Mouse (Mus musculus) limb, embryonic 12.5 days (tissue): ENCODE measurements around the gene Ttc7. TPM values are rescaled to one million over a fixed set of nuclear protein-coding genes. Genes with fewer than 3 reads are reported as not detected.

Experiments
- ATAC-seq: fragments of 200-750 bp; cut with Nextera tagmentation; 2 replicates; pipeline ENCODE4 v1.8.0; 2017; ENCODE audit warnings: low read depth, moderate TSS enrichment; ENCODE audit not compliant: insufficient number of reproducible peaks, insufficient read depth, low FRiP score, low TSS enrichment
- H3K27ac ChIP-seq: fragments of 300-500 bp; sonication (generic); 2 replicates; pipeline ENCODE4 v1.5.1; 2016; ENCODE audit warnings: mild to moderate bottlenecking, moderate library complexity
- H3K27me3 ChIP-seq: fragments of 300-500 bp; sonication (generic); 2 replicates; pipeline ENCODE4 v1.6.1; 2016; ENCODE audit warnings: mild to moderate bottlenecking, moderate library complexity
- H3K36me3 ChIP-seq: fragments of 300-500 bp; sonication (generic); 2 replicates; pipeline ENCODE4 v1.6.1; 2016; ENCODE audit warnings: mild to moderate bottlenecking, moderate library complexity
- H3K4me1 ChIP-seq: fragments of 300-500 bp; sonication (generic); replicated peaks from 2 replicates; pipeline ENCODE4 v1.6.1; 2016
- H3K4me2 ChIP-seq: fragments of 300-500 bp; sonication (generic); 2 replicates; pipeline ENCODE4 v1.6.1; 2016; ENCODE audit warnings: mild to moderate bottlenecking, moderate library complexity
- H3K4me3 ChIP-seq: fragments of 300-500 bp; sonication (generic); replicated peaks from 2 replicates; pipeline ENCODE4 v1.5.1; 2016; ENCODE audit warnings: mild to moderate bottlenecking
- H3K9ac ChIP-seq: fragments of 300-500 bp; sonication (generic); replicated peaks from 2 replicates; pipeline ENCODE4 v1.6.1; 2016; ENCODE audit warnings: mild to moderate bottlenecking, moderate library complexity
- H3K9me3 ChIP-seq: fragments of 300-500 bp; sonication (generic); 2 replicates; pipeline ENCODE4 v1.6.1; 2016; ENCODE audit warnings: mild to moderate bottlenecking, moderate library complexity
- WGBS: fragments of 180-500 bp; shearing (Covaris S2); methylation state at CpG from one replicate; pipeline ENCODE4 v1.1.7; 2016; 5-methylcytosine and 5-hydroxymethylcytosine counted together
- polyA plus RNA-seq: library from polyadenylated mRNA; unstranded; fragments of >200 nt; fragmentation: Nextera tagmentation; extraction: Ambion mirVana; gene quantifications from 2 replicates; pipeline ENCODE4 v1.2.1, GENCODE M21; 2016

Gene Ttc7
- polyA plus RNA-seq, 1 experiment from 2014 or later: 4.9 TPM

- 51% methylated on average over 7 of the region's 7 CpGs for WGBS
- peak; percentile 60 for ATAC-seq
- peaks cover 16% of the 10 kb centered on the region for H3K4me1 ChIP-seq
- H3K4me2 ChIP-seq: no peak overlapping the region
- H3K27me3 ChIP-seq: no peaks in the 10 kb centered on the region
- H3K27ac ChIP-seq: no peak overlapping the region; the same call in 1 of the 2 replicates
- no peak overlapping the region for H3K9ac ChIP-seq
- H3K9me3 ChIP-seq: no peaks in the 10 kb centered on the region
- H3K4me3 ChIP-seq: no peak overlapping the region
- H3K36me3 ChIP-seq: no peaks in the 10 kb centered on the region
Measured at GRCm38 (mm10) chr17:87391242-87391641, 108.6 kb downstream of the Ttc7 start.

DNA sequence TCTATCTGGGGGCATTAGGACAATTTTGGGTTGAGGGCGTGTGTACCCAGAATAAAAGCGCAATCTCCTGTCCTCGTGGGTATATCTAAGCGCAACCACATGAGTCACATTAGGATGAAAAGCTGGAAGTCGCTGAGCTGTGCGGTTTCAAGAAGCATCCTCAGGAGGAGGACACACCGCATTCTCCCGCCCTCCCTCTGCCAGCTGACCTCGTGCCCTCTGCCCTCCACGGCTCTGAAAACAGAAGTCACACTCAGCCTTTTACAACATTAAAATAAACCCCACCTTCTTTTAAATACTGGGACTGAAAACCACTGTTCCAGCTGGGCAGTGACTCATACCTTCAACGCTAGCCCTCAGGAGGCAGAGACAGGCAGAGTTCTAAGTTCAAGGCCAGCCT, 114.4 kb downstream of the Ttc7 start:
- no peaks in the 10 kb centered on the region for H3K27me3 ChIP-seq
- no peaks in the 10 kb centered on the region for H3K36me3 ChIP-seq
- H3K9me3 ChIP-seq: no peaks in the 10 kb centered on the region
- 83% methylated on average over 11 of the region's 11 CpGs for WGBS
- H3K4me1 ChIP-seq: no peaks in the 10 kb centered on the region
- H3K27ac ChIP-seq: no peak overlapping the region
- no peak for ATAC-seq
- H3K9ac ChIP-seq: no peak overlapping the region
- H3K4me3 ChIP-seq: no peak overlapping the region
- no peak overlapping the region for H3K4me2 ChIP-seq

DNA sequence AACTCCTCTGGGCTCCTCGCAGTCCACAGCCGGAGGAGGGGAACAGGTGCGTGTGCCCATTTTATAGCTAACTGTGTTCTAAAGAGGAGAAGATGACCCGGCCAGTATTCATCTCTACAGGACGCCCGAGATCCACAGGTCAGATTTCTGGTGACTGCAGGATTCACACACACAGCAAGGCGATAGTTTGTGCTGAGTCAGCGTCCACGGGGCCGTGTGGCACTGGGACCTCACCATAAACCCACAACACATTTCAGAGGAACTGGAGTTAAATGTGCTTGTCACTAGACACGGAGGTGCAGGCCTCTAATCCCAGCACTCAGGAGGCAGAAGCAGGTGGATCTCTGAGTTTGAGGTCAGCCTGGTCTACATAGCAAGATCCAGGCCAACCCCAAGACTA, 119.8 kb downstream of the Ttc7 start:
- Histone ChIP-seq H3K27me3 (no peaks in the 10 kb centered on the region), H3K27ac (no peak overlapping the region), H3K4me2 (no peak overlapping the region), H3K9me3 (no peaks in the 10 kb centered on the region), H3K36me3 (no peaks in the 10 kb centered on the region), H3K4me1 (0 out of 2 replicates have a peak, but pooled peaks cover 3% of the 10 kb centered on the region), H3K4me3 (no peak overlapping the region), H3K9ac (no peak overlapping the region)
- WGBS: 86% methylated on average over 11 of the region's 11 CpGs
- no peak for ATAC-seq

DNA sequence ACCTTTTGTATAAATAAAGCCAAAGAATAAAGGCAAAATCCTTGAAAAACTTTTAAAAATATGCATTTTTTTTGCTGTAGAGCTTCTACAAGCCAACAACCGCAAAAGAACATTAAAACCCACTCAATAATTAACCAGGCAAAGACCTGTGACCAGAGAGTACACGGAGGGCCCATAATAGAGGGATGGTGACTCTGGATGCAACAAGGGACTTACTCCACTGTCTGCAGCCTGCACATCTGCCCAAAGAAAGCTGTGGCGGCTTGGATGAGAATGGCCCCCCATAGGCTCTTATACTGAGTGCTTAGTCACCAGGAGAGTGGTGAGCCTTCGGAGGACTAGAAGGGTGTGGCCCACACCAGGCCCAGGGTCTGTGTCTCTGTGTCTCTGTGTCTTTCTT, 120.8 kb downstream of the Ttc7 start:
- Histone ChIP-seq H3K4me1 (0 out of 2 replicates have a peak, but pooled peaks cover 6% of the 10 kb centered on the region), H3K4me2 (no peak overlapping the region), H3K36me3 (no peaks in the 10 kb centered on the region), H3K27ac (no peak overlapping the region), H3K9ac (no peak overlapping the region), H3K4me3 (no peak overlapping the region), H3K27me3 (no peaks in the 10 kb centered on the region), H3K9me3 (no peaks in the 10 kb centered on the region)
- WGBS: 83% methylated on average over 4 of the region's 4 CpGs
- no peak for ATAC-seq

DNA sequence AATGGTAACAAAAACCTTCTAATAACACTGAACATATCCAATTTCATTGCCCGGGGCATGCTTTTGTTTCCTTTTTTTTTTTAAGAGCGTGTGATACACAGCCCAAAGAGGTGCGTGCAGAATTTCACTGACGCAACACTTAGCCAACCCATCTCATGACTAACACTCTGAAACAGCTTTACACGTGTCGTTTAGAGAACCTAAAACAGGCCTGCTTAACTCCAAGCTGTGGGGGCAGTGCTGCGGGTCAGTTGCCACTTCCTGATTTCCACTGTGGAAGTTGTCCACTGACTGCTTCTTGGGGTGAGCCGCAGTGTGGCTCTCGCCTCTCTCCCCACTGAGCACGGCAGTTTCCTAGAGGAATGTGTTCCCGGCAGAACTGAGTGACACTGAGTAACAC, 122.9 kb downstream of the Ttc7 start:
- 0 out of 2 replicates have a peak, but pooled peaks cover 6% of the 10 kb centered on the region for H3K4me1 ChIP-seq
- H3K27me3 ChIP-seq: no peaks in the 10 kb centered on the region
- no peak overlapping the region for H3K4me2 ChIP-seq
- no peak for ATAC-seq
- 63% methylated on average over 11 of the region's 11 CpGs for WGBS
- H3K36me3 ChIP-seq: no peaks in the 10 kb centered on the region
- 0 out of 2 replicates have a peak overlapping the region, but pooled peaks have one; percentile 29 for H3K27ac ChIP-seq
- no peak overlapping the region for H3K9ac ChIP-seq
- no peak overlapping the region for H3K4me3 ChIP-seq
- H3K9me3 ChIP-seq: no peaks in the 10 kb centered on the region

- ATAC-seq: no peak
- no peak overlapping the region for H3K4me3 ChIP-seq
- no peaks in the 10 kb centered on the region for H3K9me3 ChIP-seq
- no peak overlapping the region for H3K27ac ChIP-seq
- H3K4me2 ChIP-seq: no peak overlapping the region
- H3K36me3 ChIP-seq: no peaks in the 10 kb centered on the region
- 81% methylated on average over 4 of the region's 4 CpGs for WGBS
- H3K4me1 ChIP-seq: 0 out of 2 replicates have a peak, but pooled peaks cover 6% of the 10 kb centered on the region
- no peak overlapping the region for H3K9ac ChIP-seq
- no peaks in the 10 kb centered on the region for H3K27me3 ChIP-seq
Measured at GRCm38 (mm10) chr17:87406646-87407045, 124.0 kb downstream of the Ttc7 start.

DNA sequence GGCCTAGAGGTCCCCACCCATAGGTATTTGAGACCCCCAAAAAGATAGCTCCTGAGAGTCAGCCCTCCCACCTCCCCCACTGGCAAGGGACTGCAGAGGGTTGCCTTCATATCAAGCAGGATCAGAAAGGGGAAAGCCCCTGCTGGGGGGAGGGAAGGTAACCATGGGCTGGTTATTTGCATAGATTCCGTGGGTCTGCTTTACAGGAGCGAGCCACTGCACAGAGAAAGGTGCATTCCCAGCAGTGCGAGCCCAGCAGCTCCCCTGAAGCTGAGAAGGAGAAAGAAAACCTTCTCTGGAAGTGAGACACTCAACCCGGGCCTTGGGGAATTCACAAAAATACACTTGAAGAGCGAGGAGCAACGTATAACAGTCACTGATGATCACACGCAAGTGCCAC, 135.4 kb downstream of the Ttc7 start:
- H3K4me2 ChIP-seq: no peak overlapping the region
- H3K9me3 ChIP-seq: no peaks in the 10 kb centered on the region
- H3K9ac ChIP-seq: no peak overlapping the region
- no peaks in the 10 kb centered on the region for H3K36me3 ChIP-seq
- H3K4me3 ChIP-seq: no peak overlapping the region
- WGBS: 74% methylated on average over 7 of the region's 7 CpGs
- H3K27me3 ChIP-seq: peaks cover 3% of the 10 kb centered on the region; the same call in 1 of the 2 replicates
- ATAC-seq: no peak
- H3K27ac ChIP-seq: no peak overlapping the region
- 0 out of 2 replicates have a peak, but pooled peaks cover 3% of the 10 kb centered on the region for H3K4me1 ChIP-seq

DNA sequence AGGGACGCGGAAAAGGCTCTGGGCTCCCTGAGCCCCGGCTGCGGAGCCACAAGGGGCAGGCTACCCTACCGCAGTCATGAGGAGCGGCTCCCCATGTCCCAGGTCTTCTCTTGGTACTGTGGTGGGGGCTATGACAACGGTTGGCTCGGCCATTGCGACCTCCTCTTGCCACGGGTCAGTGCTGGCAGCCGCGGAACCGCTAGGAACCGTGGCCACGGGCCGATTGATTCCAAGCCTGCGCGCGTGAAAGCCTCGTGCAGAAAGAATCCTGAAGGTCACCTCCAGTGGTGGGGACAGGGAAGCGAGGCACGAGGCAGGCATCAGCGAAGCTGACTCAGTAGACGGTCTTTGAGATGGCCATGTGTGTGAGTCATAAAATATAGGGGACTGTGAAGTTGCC, 144.8 kb downstream of the Ttc7 start, which contains the start of gene Stpg4:
Gene Stpg4 (minus strand): TSS at position 231 of the 400 bp plus-strand sequence.
- Histone ChIP-seq H3K9me3 (no peaks in the 10 kb centered on the region), H3K4me1 (no peaks in the 10 kb centered on the region), H3K9ac (0 out of 2 replicates have a peak within 1 kb of the TSS, but pooled peaks have one; percentile 4), H3K27ac (no peak within 1 kb of the TSS), H3K36me3 (peaks cover 38% of the 10 kb centered on the region), H3K4me2 (no peak within 1 kb of the TSS), H3K27me3 (no peaks in the 10 kb centered on the region), H3K4me3 (no peak within 1 kb of the TSS)
- no peak for ATAC-seq
- WGBS: 54% methylated on average over 24 of the region's 24 CpGs

DNA sequence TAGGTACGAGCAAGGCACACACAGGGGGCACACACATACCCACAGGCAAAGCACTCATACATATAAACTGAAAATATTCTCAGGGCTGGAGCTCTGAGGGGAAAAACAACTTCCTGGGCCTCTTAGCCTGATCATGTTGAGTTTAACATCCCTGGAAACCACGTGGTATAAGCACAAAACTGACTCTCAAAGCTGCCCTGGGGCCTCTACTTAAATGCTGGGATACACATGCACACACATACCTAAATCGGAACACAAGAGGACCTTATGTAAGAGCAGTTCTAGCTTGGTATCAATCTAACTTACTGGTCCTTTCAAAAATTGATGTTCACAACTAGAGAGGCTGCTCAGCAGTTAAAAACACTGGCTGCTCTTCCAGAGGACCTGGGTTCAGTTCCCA, 146.7 kb downstream of the Ttc7 start:
- H3K36me3 ChIP-seq: peaks cover 56% of the 10 kb centered on the region
- WGBS: 81% methylated on average over 3 of the region's 3 CpGs
- H3K9me3 ChIP-seq: no peaks in the 10 kb centered on the region
- H3K4me3 ChIP-seq: no peak overlapping the region
- no peak overlapping the region for H3K4me2 ChIP-seq
- H3K9ac ChIP-seq: no peak overlapping the region
- H3K27me3 ChIP-seq: no peaks in the 10 kb centered on the region
- H3K4me1 ChIP-seq: no peaks in the 10 kb centered on the region
- ATAC-seq: no peak
- H3K27ac ChIP-seq: no peak overlapping the region

Other genes starting within 250 kb of the Ttc7 start
- 15.4 and 18.5 TPM in 2 replicates for gene Socs5, start 175.2 kb upstream of the Ttc7 start, polyA plus RNA-seq
- 67.2 and 75.4 TPM in 2 replicates for gene Mcfd2, start 17.0 kb upstream of the Ttc7 start, polyA plus RNA-seq
- not detected in 2 replicates for gene Stpg4, start 144.9 kb downstream of the Ttc7 start, polyA plus RNA-seq
- 850 and 865 TPM in 2 replicates for gene Calm2, start 164.0 kb downstream of the Ttc7 start, polyA plus RNA-seq